Mouse (Mus musculus) A20 (cell line): Measurements from ENCODE around the gene Mgarp.
"Not testable (repeated sequence)": the region's sequence is repeated elsewhere in the genome, so short reads cannot be mapped to it uniquely, and the experiment has no call there.

Experiments used
- DNase-seq: peaks from one replicate; pipeline ENCODE4 v3.0.0-alpha.2; 2011; ENCODE audit warnings: low read depth, low spot score

Gene Mgarp

GRCm38 (mm10) chr3:51368011-51368410, 28.5 kb downstream of the Mgarp start:
- DNase-seq = no peak

- DNase-seq = no peak
These were observed 29.6 kb downstream of the Mgarp start for GRCm38 (mm10) chr3:51366926-51367325.

- DNase-seq = no peak
These were observed 31.0 kb downstream of the Mgarp start for GRCm38 (mm10) chr3:51365517-51365882.

GRCm38 (mm10) chr3:51364703-51365516, 31.6 kb downstream of the Mgarp start:
- DNase-seq = peak; percentile 89

GRCm38 (mm10) chr3:51361066-51361465, 35.5 kb downstream of the Mgarp start:
- no peak for DNase-seq

- DNase-seq = peak; percentile 48
These were observed 36.8 kb downstream of the Mgarp start for GRCm38 (mm10) chr3:51359558-51360307.

- DNase-seq = peak; percentile 94
These were observed 37.6 kb downstream of the Mgarp start for GRCm38 (mm10) chr3:51358660-51359557.

GRCm38 (mm10) chr3:51358181-51358580, 38.4 kb downstream of the Mgarp start:
- DNase-seq = peak; percentile 94

GRCm38 (mm10) chr3:51357624-51358023, 38.9 kb downstream of the Mgarp start:
- no peak for DNase-seq

GRCm38 (mm10) chr3:51357078-51357477, 39.5 kb downstream of the Mgarp start:
- no peak for DNase-seq

- DNase-seq = not testable (repeated sequence)
These were observed 41.6 kb downstream of the Mgarp start for GRCm38 (mm10) chr3:51354956-51355355.

- no peak for DNase-seq
These were observed 42.5 kb downstream of the Mgarp start for GRCm38 (mm10) chr3:51354034-51354427.

GRCm38 (mm10) chr3:51353325-51354033, 43.1 kb downstream of the Mgarp start:
- peak; percentile 77 for DNase-seq

- no peak for DNase-seq
These were observed 45.7 kb downstream of the Mgarp start for GRCm38 (mm10) chr3:51350806-51351205.

GRCm38 (mm10) chr3:51348646-51349238, 47.8 kb downstream of the Mgarp start:
- DNase-seq = no peak

- not testable (repeated sequence) for DNase-seq
These were observed 51.5 kb downstream of the Mgarp start for GRCm38 (mm10) chr3:51345017-51345416.

GRCm38 (mm10) chr3:51344182-51344581, 52.4 kb downstream of the Mgarp start:
- DNase-seq = not testable (repeated sequence)

GRCm38 (mm10) chr3:51343260-51343659, 53.3 kb downstream of the Mgarp start:
- no peak for DNase-seq

GRCm38 (mm10) chr3:51342152-51342551, 54.4 kb downstream of the Mgarp start:
- DNase-seq = no peak

- peak; percentile 86 for DNase-seq
These were observed 55.1 kb downstream of the Mgarp start for GRCm38 (mm10) chr3:51341268-51342081.
